Mouse (Mus musculus) cortical plate, adult 2 months (tissue): ENCODE results near the gene Dchs1. TPM values are rescaled to one million over a fixed set of nuclear protein-coding genes. Genes with fewer than 3 reads are reported as not detected.

Source experiments
- H3K27ac ChIP-seq: fragments of 200-500 bp; 2 replicates; pipeline ENCODE4 v1.5.1; 2012; ENCODE audit warnings: low read length, control low read depth, inconsistent platforms; ENCODE audit not compliant: insufficient read depth
- H3K4me1 ChIP-seq: fragments of 200-500 bp; 2 replicates; pipeline ENCODE4 v1.6.1; 2011; ENCODE audit warnings: low read length; ENCODE audit not compliant: control insufficient read depth, insufficient read depth
- H3K4me3 ChIP-seq: fragments of 200-500 bp; 2 replicates; pipeline ENCODE4 v1.5.1; 2011; ENCODE audit warnings: mild to moderate bottlenecking, low read length, control low read depth; ENCODE audit not compliant: insufficient read depth
- CTCF ChIP-seq: fragments of 200-500 bp; IDR thresholded peaks from 2 replicates; pipeline ENCODE4 v1.5.1; 2011; ENCODE audit warnings: mild to moderate bottlenecking, control low read depth, low read length; ENCODE audit not compliant: insufficient read depth; ENCODE audit errors: extremely low read depth
- POLR2A ChIP-seq: fragments of 200-500 bp; IDR thresholded peaks from 2 replicates; pipeline ENCODE4 v1.6.1; 2011; ENCODE audit warnings: mild to moderate bottlenecking, low read length, control low read depth; ENCODE audit not compliant: insufficient read depth; ENCODE audit errors: extremely low read depth
- polyA plus RNA-seq: library from polyadenylated mRNA; depleted of rRNA; stranded (reverse); fragments of >200 nt; gene quantifications from 2 replicates; pipeline ENCODE4 v1.2.3, GENCODE M21; 2012

The Dchs1 gene
- polyA plus RNA-seq, 1 experiment = 4.2 TPM

DNA sequence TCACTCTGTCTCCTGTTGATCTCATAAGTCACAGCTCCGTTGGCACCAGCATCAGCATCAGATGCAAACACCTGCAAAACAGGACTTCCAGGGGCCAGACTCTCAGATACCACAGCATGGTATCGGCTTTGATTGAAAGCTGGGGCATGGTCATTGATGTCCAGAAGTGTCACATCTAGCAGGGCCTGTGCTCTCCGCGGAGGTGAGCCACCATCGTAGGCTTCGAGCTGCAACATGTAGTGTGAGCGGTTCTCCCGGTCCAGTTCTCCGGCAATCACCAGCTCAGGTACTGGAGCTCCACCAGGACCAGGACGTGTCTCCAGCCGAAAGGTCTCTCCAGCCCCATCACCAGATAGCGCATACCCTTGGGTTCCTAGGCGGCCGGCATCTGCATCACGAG is 15.1 kb downstream of the Dchs1 start:
- Histone ChIP-seq H3K4me3 (no peak overlapping the region), H3K4me1 (peaks cover 2% of the 10 kb centered on the region; the same call in 1 of the 2 replicates), H3K27ac (no peak overlapping the region)
- TF ChIP-seq CTCF = no peak
- no peak for TF ChIP-seq POLR2A

DNA sequence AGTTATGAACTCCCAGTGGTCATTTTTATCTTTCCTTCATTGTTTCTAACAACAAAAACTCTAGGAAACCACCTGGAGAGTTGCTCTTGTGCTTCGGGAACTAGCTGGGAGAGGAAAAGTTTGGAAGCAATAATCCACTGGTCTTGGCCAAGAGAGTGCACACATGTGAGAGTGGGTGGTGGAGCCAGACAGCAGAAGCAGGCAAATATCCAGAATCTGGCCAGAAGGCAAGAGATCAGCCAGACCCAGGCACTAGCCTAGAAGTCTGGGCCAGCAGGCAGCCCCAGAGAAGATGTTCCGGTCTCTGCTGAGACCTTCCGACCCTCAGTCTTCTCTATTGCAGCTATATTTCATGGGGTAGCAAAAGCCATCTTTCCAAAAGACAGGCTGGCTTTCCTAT is 17.5 kb downstream of the Dchs1 start:
- no peak overlapping the region for H3K27ac ChIP-seq
- H3K4me3 ChIP-seq = no peak overlapping the region
- peaks cover 3% of the 10 kb centered on the region; the same call in 1 of the 2 replicates for H3K4me1 ChIP-seq
- no peak for TF ChIP-seq CTCF
- no peak for TF ChIP-seq POLR2A

DNA sequence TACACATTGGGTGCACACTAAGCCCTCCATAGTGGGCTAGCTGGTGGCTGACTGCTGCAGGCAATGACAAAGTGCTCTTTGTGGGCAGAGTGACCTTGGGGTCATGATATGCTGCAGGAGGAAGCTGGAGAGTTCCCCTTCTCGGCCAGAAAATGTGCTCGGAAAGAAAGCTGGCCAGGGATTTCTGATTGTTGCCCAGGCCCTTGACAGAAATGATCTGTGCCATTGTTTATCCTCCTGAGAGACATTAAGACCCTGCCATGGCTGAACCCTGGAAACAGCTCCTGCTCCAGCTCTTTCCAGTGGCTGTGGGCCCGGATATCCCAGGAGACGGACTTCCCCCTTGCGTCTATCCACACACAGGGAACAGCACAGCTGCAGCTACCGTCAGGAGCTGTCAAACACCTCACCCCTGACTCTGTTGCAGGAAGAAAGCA is 19.7 kb downstream of the Dchs1 start:
- Histone ChIP-seq H3K4me3 (no peak overlapping the region), H3K4me1 (peaks cover 3% of the 10 kb centered on the region; the same call in 1 of the 2 replicates), H3K27ac (no peak overlapping the region)
- TF ChIP-seq POLR2A (no peak), CTCF (no peak)

DNA sequence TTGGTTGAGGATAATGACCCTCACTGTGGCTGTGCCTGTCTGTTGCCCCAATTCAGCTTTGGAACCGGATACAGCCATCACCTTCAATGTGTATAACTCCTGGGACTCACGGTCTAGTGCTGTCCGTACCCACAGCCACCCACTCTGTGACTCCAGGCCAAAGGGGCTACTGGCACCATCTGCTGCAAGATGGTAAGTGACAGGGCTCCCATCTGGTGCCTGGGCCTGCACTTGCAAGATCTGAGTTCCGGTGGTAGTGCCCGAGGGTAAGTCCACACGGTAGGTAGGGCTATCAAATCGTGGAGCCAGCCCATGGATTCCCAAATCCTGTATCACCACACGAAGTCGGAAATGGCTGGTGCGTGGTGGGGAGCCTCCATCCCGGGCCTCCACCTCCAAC is 23.1 kb downstream of the Dchs1 start:
- peaks cover 3% of the 10 kb centered on the region; the same call in 1 of the 2 replicates for H3K4me1 ChIP-seq
- no peak overlapping the region for H3K27ac ChIP-seq
- TF ChIP-seq POLR2A = no peak
- TF ChIP-seq CTCF = no peak
- no peak overlapping the region for H3K4me3 ChIP-seq

DNA sequence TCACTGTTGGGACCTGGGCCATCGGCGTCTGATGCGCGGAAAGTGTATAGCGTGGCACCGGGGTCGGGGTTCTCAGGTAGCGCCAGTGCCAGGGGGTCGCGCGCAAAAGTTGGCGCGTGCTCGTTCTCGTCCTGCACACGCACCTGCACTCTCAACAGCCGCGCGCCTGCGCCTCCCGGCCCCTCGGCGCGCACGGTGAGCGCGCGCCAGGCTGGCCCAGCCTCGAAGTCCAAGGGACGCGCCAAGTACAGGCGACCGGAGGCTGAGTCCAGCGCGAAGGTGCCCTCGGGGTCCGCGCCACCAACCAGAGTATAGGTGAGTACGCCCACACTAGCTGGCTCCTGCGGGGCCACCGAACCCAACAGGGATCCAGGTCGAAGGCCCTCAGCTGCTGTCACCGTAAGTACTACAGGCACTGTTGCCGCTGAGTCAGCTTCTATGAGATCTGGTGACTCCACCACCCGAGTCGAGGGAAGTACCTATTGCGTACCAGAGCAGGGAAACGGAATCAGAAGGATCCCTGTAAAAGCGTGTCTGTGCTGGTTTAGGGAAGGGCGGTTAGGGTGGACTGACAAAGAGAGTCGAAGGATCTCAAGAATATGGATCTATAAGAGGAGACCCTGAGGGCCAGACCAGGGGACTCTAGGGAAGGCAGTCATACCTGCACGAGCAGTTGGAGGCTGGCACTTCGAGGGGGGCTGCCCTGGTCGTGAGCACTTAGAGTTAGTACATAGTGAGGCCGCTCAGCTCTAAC is 24.8 kb downstream of the Dchs1 start:
- H3K4me1 ChIP-seq = peaks cover 3% of the 10 kb centered on the region; the same call in 1 of the 2 replicates
- H3K27ac ChIP-seq = no peak overlapping the region
- no peak for TF ChIP-seq POLR2A
- TF ChIP-seq CTCF = no peak
- peak overlapping the region; percentile 26 for H3K4me3 ChIP-seq

DNA sequence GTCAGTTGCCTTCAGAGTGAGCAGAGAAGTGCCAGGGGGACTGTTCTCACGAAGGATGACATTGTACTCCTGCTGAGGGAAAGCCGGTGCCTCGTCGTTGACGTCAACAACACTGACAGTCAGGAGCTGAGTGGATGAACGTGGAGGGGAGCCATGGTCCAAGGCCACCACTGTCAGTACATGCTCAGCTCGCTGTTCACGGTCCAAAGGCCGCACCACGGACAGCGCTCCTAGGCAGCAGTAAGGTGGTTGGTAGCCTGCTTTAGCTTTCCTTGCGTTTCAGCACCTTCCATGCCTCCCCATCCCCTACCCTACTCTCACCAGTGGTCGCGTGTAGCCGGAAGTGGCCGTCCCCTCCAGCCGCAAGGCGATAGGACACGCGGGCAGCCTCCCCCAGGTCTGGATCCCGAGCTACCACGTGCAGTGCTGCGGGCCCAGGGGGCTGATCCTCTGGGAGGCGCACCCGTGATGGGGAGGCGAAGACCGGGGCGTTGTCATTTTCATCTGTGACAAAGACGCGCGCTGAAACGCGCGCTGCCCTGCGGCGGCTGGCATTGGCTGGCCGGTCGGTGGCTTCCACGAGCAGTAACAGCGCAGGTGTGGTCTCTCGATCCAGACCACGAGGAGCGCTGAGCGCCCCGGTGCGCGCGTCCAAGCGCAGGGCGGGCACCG is 25.5 kb downstream of the Dchs1 start:
- no peaks in the 10 kb centered on the region for H3K4me1 ChIP-seq
- TF ChIP-seq POLR2A = no peak
- TF ChIP-seq CTCF = no peak
- no peak overlapping the region for H3K27ac ChIP-seq
- H3K4me3 ChIP-seq = peak overlapping the region; percentile 26

DNA sequence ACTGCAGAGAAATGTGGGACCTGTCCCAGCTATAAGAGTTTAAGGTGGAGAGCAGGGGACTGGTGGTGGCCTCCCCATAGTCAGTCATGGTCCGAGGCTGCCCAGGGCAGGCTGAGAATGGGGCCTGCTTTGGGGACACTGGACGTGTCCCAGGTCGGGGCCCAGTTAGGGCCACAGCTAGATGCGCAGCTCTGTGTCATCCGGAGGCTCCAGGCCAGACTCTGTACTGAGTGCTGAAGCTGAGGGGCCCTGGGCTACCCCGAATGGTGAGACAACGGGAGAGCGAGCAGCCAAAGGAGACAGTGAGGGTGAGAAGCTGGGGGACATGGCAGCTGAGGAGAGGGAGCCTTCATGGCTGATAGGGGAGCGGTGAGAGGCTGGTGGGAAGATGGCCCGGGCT is 34.2 kb downstream of the Dchs1 start:
- H3K4me3 ChIP-seq = no peak overlapping the region
- H3K4me1 ChIP-seq = peaks cover 3% of the 10 kb centered on the region; the same call in 1 of the 2 replicates
- no peak overlapping the region for H3K27ac ChIP-seq
- TF ChIP-seq CTCF = no peak
- TF ChIP-seq POLR2A = no peak

DNA sequence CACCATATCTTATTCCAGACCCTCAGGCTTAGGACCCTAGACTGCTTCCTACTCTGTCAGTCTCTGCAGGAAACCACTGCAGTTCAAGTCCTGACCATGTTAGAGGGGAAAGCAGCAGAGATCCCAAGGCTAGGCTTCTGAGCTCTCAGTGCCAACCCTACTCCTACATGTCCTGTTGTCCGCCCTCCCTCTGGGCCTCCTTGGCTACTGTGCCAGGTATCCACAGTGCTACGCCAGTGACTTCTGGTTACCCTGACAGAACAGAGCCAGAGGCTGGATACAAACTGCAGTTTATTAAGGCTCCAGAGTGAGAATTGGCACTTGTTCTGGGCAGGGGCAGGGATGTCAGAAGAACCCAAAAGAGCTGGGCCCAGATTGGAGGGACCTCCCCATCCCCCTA is 34.7 kb downstream of the Dchs1 start:
- Histone ChIP-seq H3K4me1 (peaks cover 3% of the 10 kb centered on the region; the same call in 1 of the 2 replicates), H3K27ac (no peak overlapping the region), H3K4me3 (no peak overlapping the region)
- TF ChIP-seq CTCF (no peak), POLR2A (no peak)

DNA sequence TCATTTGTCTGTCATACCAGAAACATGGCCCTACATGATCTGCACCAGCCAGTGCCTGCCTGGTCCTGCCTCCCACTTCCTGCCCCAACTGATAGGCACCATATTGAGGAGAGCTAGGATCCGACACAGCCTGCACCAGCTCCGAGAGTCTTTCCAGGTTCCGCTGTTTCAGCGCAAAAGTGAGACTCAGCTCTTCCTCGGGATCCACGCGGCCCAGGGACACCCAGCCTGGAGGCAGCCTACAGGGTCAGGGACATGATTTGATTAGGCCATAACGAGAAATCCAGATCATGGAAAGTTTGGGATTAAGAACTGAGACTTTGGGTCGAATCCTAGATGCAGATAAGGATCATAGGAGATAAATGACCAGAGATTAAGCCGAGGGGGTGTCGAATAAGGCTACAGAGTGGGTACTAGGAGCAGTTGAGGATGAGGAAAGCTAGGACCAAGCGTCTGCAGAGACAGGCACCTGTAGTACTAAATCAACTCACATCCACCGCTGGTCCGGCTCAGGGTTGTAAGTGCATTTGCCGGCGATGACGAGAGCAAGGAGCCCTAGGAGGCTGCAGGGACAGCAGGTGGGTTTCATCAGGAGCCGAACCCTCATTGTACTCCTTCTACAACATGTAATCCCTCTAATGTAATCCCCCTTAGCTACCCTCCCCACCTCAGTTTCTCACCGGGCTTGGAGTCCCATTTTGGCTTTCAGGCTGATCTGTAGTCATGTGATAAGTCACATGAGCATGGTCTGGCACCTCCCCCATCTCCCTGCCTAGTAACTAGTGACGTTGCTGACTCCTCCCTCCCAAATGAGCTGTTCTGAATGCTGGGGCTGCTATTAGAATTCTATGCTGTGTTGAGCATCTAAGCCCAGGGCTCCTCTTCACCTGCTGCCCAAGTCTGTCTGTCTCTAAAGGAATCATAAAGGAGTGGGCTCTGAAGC is 35.7 kb downstream of the Dchs1 start, which contains the start of gene Tpp1:
Tpp1 (minus strand) TSS at position 745 of the 943 bp plus-strand sequence.
- peaks cover 3% of the 10 kb centered on the region; the same call in 1 of the 2 replicates for H3K4me1 ChIP-seq
- H3K4me3 ChIP-seq = peak within 1 kb of the TSS; percentile 46
- H3K27ac ChIP-seq = no peak within 1 kb of the TSS
- TF ChIP-seq POLR2A (peak; percentile 51; the same call in 1 of the 2 replicates), CTCF (no peak)
